Mouse (Mus musculus) cortical plate, adult 2 months (tissue): ENCODE measurements around the gene Rabep1. TPM values are rescaled to one million over a fixed set of nuclear protein-coding genes. Genes with fewer than 3 reads are reported as not detected.

Source experiments
- H3K27ac ChIP-seq: fragments of 200-500 bp; 2 replicates; pipeline ENCODE4 v1.5.1; 2012; ENCODE audit warnings: low read length, control low read depth, inconsistent platforms; ENCODE audit not compliant: insufficient read depth
- H3K4me1 ChIP-seq: fragments of 200-500 bp; 2 replicates; pipeline ENCODE4 v1.6.1; 2011; ENCODE audit warnings: low read length; ENCODE audit not compliant: control insufficient read depth, insufficient read depth
- H3K4me3 ChIP-seq: fragments of 200-500 bp; 2 replicates; pipeline ENCODE4 v1.5.1; 2011; ENCODE audit warnings: mild to moderate bottlenecking, low read length, control low read depth; ENCODE audit not compliant: insufficient read depth
- CTCF ChIP-seq: fragments of 200-500 bp; IDR thresholded peaks from 2 replicates; pipeline ENCODE4 v1.5.1; 2011; ENCODE audit warnings: mild to moderate bottlenecking, control low read depth, low read length; ENCODE audit not compliant: insufficient read depth; ENCODE audit errors: extremely low read depth
- POLR2A ChIP-seq: fragments of 200-500 bp; IDR thresholded peaks from 2 replicates; pipeline ENCODE4 v1.6.1; 2011; ENCODE audit warnings: mild to moderate bottlenecking, low read length, control low read depth; ENCODE audit not compliant: insufficient read depth; ENCODE audit errors: extremely low read depth
- polyA plus RNA-seq: library from polyadenylated mRNA; depleted of rRNA; stranded (reverse); fragments of >200 nt; gene quantifications from 2 replicates; pipeline ENCODE4 v1.2.3, GENCODE M21; 2012; rRNA removed

Rabep1 gene
- polyA plus RNA-seq, 1 experiment, result 40.7 TPM

- Histone ChIP-seq H3K4me1 (no peaks in the 10 kb centered on the region), H3K27ac (0 out of 2 replicates have a peak within 1 kb of the TSS, but pooled peaks have one; percentile 18), H3K4me3 (peak within 1 kb of the TSS; percentile 83)
- TF ChIP-seq POLR2A, result no peak
- TF ChIP-seq CTCF, result peak; percentile 68
Measured at GRCm38 (mm10) chr11:70982557-70983228, 138.1 kb downstream of the Rabep1 start, which contains the start of gene C1qbp. C1qbp (minus strand) TSS chr11:70983026.

Other genes starting within 250 kb of the Rabep1 start
- gene 4930544D05Rik, start 228.9 kb upstream of the Rabep1 start, polyA plus RNA-seq, result not detected in 2 replicates
- gene Chrne, start 225.6 kb upstream of the Rabep1 start, polyA plus RNA-seq, result 0.19 and 0.27 TPM in 2 replicates
- gene Gp1ba, start 205.7 kb upstream of the Rabep1 start, polyA plus RNA-seq, result not detected in 2 replicates
- 124 and 128 TPM in 2 replicates for gene Rnf167, start 197.5 kb upstream of the Rabep1 start, polyA plus RNA-seq
- gene Slc25a11, start 197.3 kb upstream of the Rabep1 start, polyA plus RNA-seq, result 139 and 143 TPM in 2 replicates
- gene Pfn1, start 190.1 kb upstream of the Rabep1 start, polyA plus RNA-seq, result 270 and 277 TPM in 2 replicates
- 26.4 and 26.6 TPM in 2 replicates for gene Eno3, start 187.6 kb upstream of the Rabep1 start, polyA plus RNA-seq
- 74.5 and 81.9 TPM in 2 replicates for gene Spag7, start 175.4 kb upstream of the Rabep1 start, polyA plus RNA-seq
- gene Camta2, start 156.7 kb upstream of the Rabep1 start, polyA plus RNA-seq, result 126 and 138 TPM in 2 replicates
- 4.8 and 5.2 TPM in 2 replicates for gene Inca1, start 144.6 kb upstream of the Rabep1 start, polyA plus RNA-seq
- 51.2 and 53.7 TPM in 2 replicates for gene Kif1c, start 144.2 kb upstream of the Rabep1 start, polyA plus RNA-seq
- gene Zfp3, start 80.6 kb upstream of the Rabep1 start, polyA plus RNA-seq, result 8.0 and 8.9 TPM in 2 replicates
- 0.11 and 0.15 TPM in 2 replicates for gene Scimp, start 32.2 kb upstream of the Rabep1 start, polyA plus RNA-seq
- gene Nup88, start 125.2 kb downstream of the Rabep1 start, polyA plus RNA-seq, result 75.0 and 82.4 TPM in 2 replicates
- 58.0 and 65.4 TPM in 2 replicates for gene Rpain, start 125.4 kb downstream of the Rabep1 start, polyA plus RNA-seq
- 83.1 and 83.2 TPM in 2 replicates for gene C1qbp, start 138.2 kb downstream of the Rabep1 start, polyA plus RNA-seq
- 24.8 and 29.9 TPM in 2 replicates for gene Dhx33, start 159.7 kb downstream of the Rabep1 start, polyA plus RNA-seq
- gene Mis12, start 174.8 kb downstream of the Rabep1 start, polyA plus RNA-seq, result 10.6 and 11.5 TPM in 2 replicates
- 17.6 and 17.8 TPM in 2 replicates for gene Derl2, start 175.1 kb downstream of the Rabep1 start, polyA plus RNA-seq
- gene 6330403K07Rik, start 188.7 kb downstream of the Rabep1 start, polyA plus RNA-seq, result 297 and 308 TPM in 2 replicates